Mouse (Mus musculus) liver, embryonic 14.5 days (tissue): ENCODE measurements around the gene Cplx2.

ENCODE experiments used
- CTCF ChIP-seq: IDR thresholded peaks from 2 replicates; pipeline ENCODE4 v1.5.1; 2016; ENCODE audit warnings: antibody characterized with exemption, low read depth, control low read depth
- EP300 ChIP-seq: IDR thresholded peaks from 2 replicates; pipeline ENCODE4 v1.6.1; 2016; ENCODE audit warnings: antibody characterized with exemption, low read depth

DNA sequence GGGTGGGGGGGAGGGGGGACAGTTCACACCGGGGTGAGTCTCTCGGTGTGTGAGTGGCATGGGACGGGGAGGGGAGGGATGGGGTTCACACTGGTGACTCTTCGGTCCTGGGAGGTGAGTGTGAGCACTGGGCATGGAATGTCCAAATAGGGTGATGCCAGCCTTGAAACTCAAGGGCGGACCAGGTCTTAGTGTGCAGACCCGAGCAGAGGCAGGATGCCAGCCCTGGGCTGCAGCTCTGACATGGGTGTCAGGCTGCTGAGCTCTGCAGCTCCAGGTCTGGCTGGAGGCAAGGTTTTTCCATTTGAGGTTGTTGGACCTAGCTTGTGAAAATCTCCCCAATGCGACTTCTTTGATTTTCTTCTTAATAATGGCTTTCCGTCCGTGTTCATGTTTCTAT is 60.0 kb downstream of the Cplx2 start:
- no peak for TF ChIP-seq CTCF
- TF ChIP-seq EP300, result no peak
